Mouse (Mus musculus) hindbrain, postnatal 0 days (tissue): ENCODE results near the gene Dock9. TPM values are rescaled to one million over a fixed set of nuclear protein-coding genes. Genes with fewer than 3 reads are reported as not detected.

Source experiments
- ATAC-seq: fragments of 200-750 bp; cut with Nextera tagmentation; 2 replicates; pipeline ENCODE4 v1.8.0; 2017; ENCODE audit warnings: mild to moderate bottlenecking, moderate TSS enrichment, moderate library complexity
- DNase-seq: peaks from one replicate; pipeline ENCODE4 v3.0.0-alpha.2; 2015; ENCODE audit warnings: low spot score
- H3K27ac ChIP-seq: fragments of 300-500 bp; sonication (generic); 2 replicates; pipeline ENCODE4 v1.5.1; 2014; ENCODE audit warnings: mild to moderate bottlenecking
- H3K27me3 ChIP-seq: fragments of 300-500 bp; sonication (generic); 2 replicates; pipeline ENCODE4 v1.6.1; 2014; ENCODE audit warnings: low read length, mixed read lengths; ENCODE audit not compliant: insufficient read depth
- H3K36me3 ChIP-seq: fragments of 300-500 bp; sonication (generic); 2 replicates; pipeline ENCODE4 v1.6.1; 2014; ENCODE audit warnings: low read length, mixed read lengths; ENCODE audit not compliant: insufficient read depth
- H3K4me1 ChIP-seq: fragments of 300-500 bp; sonication (generic); 2 replicates; pipeline ENCODE4 v1.6.1; 2014; ENCODE audit warnings: antibody characterized with exemption, low read length, mixed read lengths; ENCODE audit not compliant: insufficient read depth
- H3K4me2 ChIP-seq: fragments of 300-500 bp; sonication (generic); 2 replicates; pipeline ENCODE4 v1.6.1; 2014; ENCODE audit warnings: low read depth, mild to moderate bottlenecking, low read length, moderate library complexity, mixed read lengths
- H3K4me3 ChIP-seq: fragments of 300-500 bp; sonication (generic); 2 replicates; pipeline ENCODE4 v1.5.1; 2014; ENCODE audit warnings: low read length
- H3K9ac ChIP-seq: fragments of 300-500 bp; sonication (generic); replicated peaks from 2 replicates; pipeline ENCODE4 v1.6.1; 2014; ENCODE audit warnings: mild to moderate bottlenecking, low read length, moderate library complexity, mixed read lengths
- H3K9me3 ChIP-seq: fragments of 300-500 bp; sonication (generic); 2 replicates; pipeline ENCODE4 v1.6.1; 2016; ENCODE audit warnings: low read length, mixed read lengths
- CTCF ChIP-seq: IDR thresholded peaks from 2 replicates; pipeline ENCODE4 v1.5.1; 2016; ENCODE audit warnings: antibody characterized with exemption, control low read depth, low read depth
- WGBS: fragments of 180-500 bp; shearing (Covaris S2); extraction: QIAGEN DNeasy Blood & Tissue Kit; methylation state at CpG from one replicate; pipeline ENCODE4 v1.1.7; 2014; 5-methylcytosine and 5-hydroxymethylcytosine counted together
- polyA plus RNA-seq: library from polyadenylated mRNA; unstranded; fragments of >200 nt; fragmentation: Nextera tagmentation; extraction: Ambion mirVana; gene quantifications from 2 replicates; pipeline ENCODE4 v1.2.1, GENCODE M21; 2015
- total RNA-seq: library from RNA; depleted of rRNA; stranded (reverse); fragments of >200 nt; gene quantifications from 2 replicates; pipeline ENCODE4 v1.2.3, GENCODE M21; 2014

Gene Dock9
- total and polyA plus RNA-seq, 2 experiments from 2014 or later, result 11.7 to 51.3 TPM

GRCm38 (mm10) chr14:121546621-121547020, 251.0 kb downstream of the Dock9 start:
- WGBS, result 89% methylated on average over 5 of the region's 5 CpGs
- ATAC-seq, result no peak

GRCm38 (mm10) chr14:121545551-121546331, 251.9 kb downstream of the Dock9 start:
- H3K9me3 ChIP-seq, result no peaks in the 10 kb centered on the region
- H3K9ac ChIP-seq, result no peak overlapping the region
- H3K4me2 ChIP-seq, result no peak overlapping the region
- ATAC-seq (no peak), DNase-seq (no peak)
- H3K4me3 ChIP-seq, result no peak overlapping the region
- TF ChIP-seq CTCF, result no peak
- no peak overlapping the region for H3K27ac ChIP-seq
- peaks cover 34% of the 10 kb centered on the region for H3K36me3 ChIP-seq
- WGBS, result 82% methylated on average over 14 of the region's 14 CpGs
- no peaks in the 10 kb centered on the region for H3K27me3 ChIP-seq
- no peaks in the 10 kb centered on the region for H3K4me1 ChIP-seq

More at GRCm38 (mm10) chr14:121546621-121547020, 251.0 kb downstream of the Dock9 start:
- DNase-seq, result no peak
- no peak for TF ChIP-seq CTCF
- Histone ChIP-seq H3K9ac (no peak overlapping the region), H3K4me3 (no peak overlapping the region), H3K9me3 (no peaks in the 10 kb centered on the region), H3K4me1 (no peaks in the 10 kb centered on the region), H3K27me3 (no peaks in the 10 kb centered on the region), H3K36me3 (peaks cover 34% of the 10 kb centered on the region), H3K27ac (no peak overlapping the region), H3K4me2 (no peak overlapping the region)

GRCm38 (mm10) chr14:121541262-121541661, 256.4 kb downstream of the Dock9 start:
- TF ChIP-seq CTCF, result no peak

DNA sequence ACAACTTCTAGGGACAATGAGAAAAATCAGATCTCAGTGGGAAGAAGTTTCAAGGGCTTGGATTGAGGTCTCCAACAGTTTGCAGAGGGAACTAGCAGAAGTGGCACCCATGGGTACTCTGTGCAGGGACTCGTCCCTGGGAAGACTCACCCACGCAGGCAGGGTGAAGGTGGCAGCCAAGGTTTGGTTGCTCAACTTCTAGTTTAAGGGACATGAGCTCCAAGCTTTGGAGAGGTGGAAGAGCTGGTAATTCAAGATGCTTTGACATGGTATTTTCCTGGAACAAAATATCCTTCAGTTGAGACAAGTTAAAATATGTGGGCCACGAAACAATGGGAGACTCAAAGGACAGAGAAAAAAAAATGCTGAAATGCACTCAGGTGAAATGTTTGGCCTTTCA, 263.1 kb downstream of the Dock9 start:
- ATAC-seq, result no peak
- no peak for TF ChIP-seq CTCF
- 85% methylated on average over 3 of the region's 3 CpGs for WGBS

More at GRCm38 (mm10) chr14:121541262-121541661, 256.4 kb downstream of the Dock9 start:
- no peak overlapping the region for H3K27ac ChIP-seq
- H3K4me3 ChIP-seq, result no peak overlapping the region
- H3K9ac ChIP-seq, result no peak overlapping the region
- ATAC-seq (no peak), DNase-seq (no peak)
- H3K4me1 ChIP-seq, result no peaks in the 10 kb centered on the region
- no peaks in the 10 kb centered on the region for H3K27me3 ChIP-seq
- peaks cover 4% of the 10 kb centered on the region; the same call in 1 of the 2 replicates for H3K9me3 ChIP-seq
- peaks cover 18% of the 10 kb centered on the region; the same call in 1 of the 2 replicates for H3K36me3 ChIP-seq
- 75% methylated on average over 7 of the region's 7 CpGs for WGBS
- H3K4me2 ChIP-seq, result no peak overlapping the region

DNA sequence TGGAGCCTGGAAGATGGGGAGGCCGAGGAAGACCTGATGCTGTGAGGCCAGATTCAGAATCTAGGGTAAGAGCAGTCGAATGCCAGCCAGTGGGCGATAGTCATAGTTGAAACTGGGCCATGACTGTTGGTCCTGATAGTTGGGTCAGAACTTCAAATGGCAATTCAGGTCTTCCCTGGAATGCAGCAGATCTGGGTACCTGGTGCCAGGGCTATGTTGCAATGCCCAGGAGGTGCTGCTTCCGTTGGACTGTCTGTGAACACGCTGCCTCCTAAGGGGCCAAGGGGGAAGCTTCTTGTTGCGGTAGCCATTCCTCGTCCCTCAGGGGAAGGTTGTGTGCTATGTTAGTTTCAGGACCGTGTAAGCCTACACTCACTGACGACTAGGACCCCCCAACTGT, 266.8 kb downstream of the Dock9 start:
- no peak for TF ChIP-seq CTCF
- ATAC-seq (no peak), DNase-seq (no peak)
- no peak overlapping the region for H3K4me2 ChIP-seq
- no peaks in the 10 kb centered on the region for H3K4me1 ChIP-seq
- H3K4me3 ChIP-seq, result no peak overlapping the region
- no peaks in the 10 kb centered on the region for H3K27me3 ChIP-seq
- 86% methylated on average over 9 of the region's 9 CpGs for WGBS
- H3K36me3 ChIP-seq, result no peaks in the 10 kb centered on the region
- no peaks in the 10 kb centered on the region for H3K9me3 ChIP-seq
- no peak overlapping the region for H3K27ac ChIP-seq
- H3K9ac ChIP-seq, result no peak overlapping the region

More for the DNA sequence above, 263.1 kb downstream of the Dock9 start:
- Histone ChIP-seq H3K27me3 (no peaks in the 10 kb centered on the region), H3K9ac (no peak overlapping the region), H3K4me3 (no peak overlapping the region), H3K36me3 (no peaks in the 10 kb centered on the region), H3K27ac (no peak overlapping the region), H3K9me3 (peaks cover 4% of the 10 kb centered on the region; the same call in 1 of the 2 replicates), H3K4me2 (no peak overlapping the region), H3K4me1 (no peaks in the 10 kb centered on the region)
- no peak for DNase-seq

- ATAC-seq, result no peak
- no peak for TF ChIP-seq CTCF
- WGBS, result 87% methylated on average over 3 of the region's 3 CpGs
- Histone ChIP-seq H3K4me2 (no peak overlapping the region), H3K4me1 (no peaks in the 10 kb centered on the region), H3K27me3 (no peaks in the 10 kb centered on the region), H3K9ac (no peak overlapping the region), H3K36me3 (no peaks in the 10 kb centered on the region), H3K4me3 (no peak overlapping the region), H3K27ac (no peak overlapping the region), H3K9me3 (no peaks in the 10 kb centered on the region)
- no peak for DNase-seq
Observed at GRCm38 (mm10) chr14:121527883-121528282, 269.8 kb downstream of the Dock9 start.

- Histone ChIP-seq H3K4me2 (no peak overlapping the region), H3K27me3 (no peaks in the 10 kb centered on the region), H3K4me1 (no peaks in the 10 kb centered on the region), H3K36me3 (no peaks in the 10 kb centered on the region), H3K27ac (no peak overlapping the region), H3K9me3 (no peaks in the 10 kb centered on the region), H3K4me3 (no peak overlapping the region), H3K9ac (no peak overlapping the region)
- DNase-seq (no peak), ATAC-seq (no peak)
- WGBS, result 75% methylated on average over 1 of the region's 1 CpGs
- TF ChIP-seq CTCF, result no peak
Observed at GRCm38 (mm10) chr14:121527201-121527600, 270.4 kb downstream of the Dock9 start.
